Mouse (Mus musculus) left cerebral cortex, adult 2 months (tissue): ENCODE measurements around the gene Gm49405. TPM values are rescaled to one million over a fixed set of nuclear protein-coding genes. Genes with fewer than 3 reads are reported as not detected.
"Not testable (repeated sequence)": the region's sequence is repeated elsewhere in the genome, so short reads cannot be mapped to it uniquely, and the experiment has no call there.

ENCODE experiments used
- DNase-seq, 2 experiments: peaks; one replicate each; pipeline ENCODE4 v3.0.0; 2021 to 2022; ENCODE audit warnings: low spot score in 2 of 2, mixed read lengths in 1 of 2; ENCODE audit errors: extremely low spot score in 1 of 2
- H3K27ac ChIP-seq: fragments of 200-600 bp; 2 replicates; pipeline ENCODE4 v1.8.1; 2022
- H3K4me3 ChIP-seq: fragments of 200-600 bp; 2 replicates; pipeline ENCODE4 v1.8.1; 2022
- CTCF ChIP-seq: fragments of 200-600 bp; IDR thresholded peaks from 2 replicates; pipeline ENCODE4 v1.8.1; 2022; ENCODE audit warnings: antibody characterized with exemption, mild to moderate bottlenecking, moderate library complexity
- intact Hi-C: fragments of 180-260 bp; cut with DNase I; formaldehyde crosslinking; loops from one replicate; pipeline ENCODE4 v1.15.1; 2025
- total RNA-seq, 2 experiments: library from RNA; stranded (reverse); gene quantifications; 2 replicates each; pipeline ENCODE4 v1.2.3; 2021

The Gm49405 gene
- total RNA-seq, 2 experiments from 2014 or later = 1.8 TPM

GRCm38 (mm10) chr19:4045966-4046865 is 45.8 kb downstream of the Gm49405 start, which contains the start of gene Gstp2:
Gstp2 (minus strand) TSS chr19:4046023.
- DNase-seq = peak; percentile 71 to 75
- Histone ChIP-seq H3K4me3 (no peak within 1 kb of the TSS), H3K27ac (peak within 1 kb of the TSS; percentile 70)
- peak; percentile 66 for TF ChIP-seq CTCF
- intact Hi-C loops = no loop called here

DNA sequence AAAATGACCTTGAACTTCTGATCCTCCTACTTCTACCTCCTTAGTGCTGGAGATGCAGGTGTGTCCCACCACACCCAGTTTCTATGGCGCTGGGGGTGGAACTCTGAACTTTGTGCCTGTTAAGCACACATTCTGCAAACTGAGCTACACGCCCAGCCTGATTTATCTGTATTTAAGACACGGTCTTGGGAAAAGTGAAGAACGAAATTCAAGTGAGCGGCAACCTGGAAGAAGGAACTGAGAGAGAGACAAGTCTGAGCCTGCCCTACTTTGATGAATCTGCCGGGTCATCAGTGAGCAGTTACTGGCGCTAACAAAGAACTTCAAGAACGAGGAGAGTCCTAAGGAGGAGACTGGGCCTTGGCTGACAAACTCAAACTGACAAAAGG is 46.4 kb downstream of the Gm49405 start:
- no peak overlapping the region for H3K27ac ChIP-seq

GRCm38 (mm10) chr19:4047859-4048258 is 47.4 kb downstream of the Gm49405 start:
- intact Hi-C loops = loop anchor here (1.0 kb wide), 1 partner anchor 29 kb away; no protein-coding TSS in a partner anchor
- H3K27ac ChIP-seq = no peak overlapping the region
- DNase-seq = peak; percentile 58
- H3K4me3 ChIP-seq = no peak overlapping the region
- TF ChIP-seq CTCF = peak; percentile 79

More for the DNA sequence above, 46.4 kb downstream of the Gm49405 start:
- no peak for TF ChIP-seq CTCF
- no peak overlapping the region for H3K4me3 ChIP-seq
- DNase-seq = no peak
- intact Hi-C loops = no loop called here

- H3K27ac ChIP-seq, intact Hi-C loops, DNase-seq, H3K4me3 ChIP-seq: not testable (repeated sequence)
- peak; percentile 9 for TF ChIP-seq CTCF
Measured at GRCm38 (mm10) chr19:4049069-4049468, 48.6 kb downstream of the Gm49405 start.

DNA sequence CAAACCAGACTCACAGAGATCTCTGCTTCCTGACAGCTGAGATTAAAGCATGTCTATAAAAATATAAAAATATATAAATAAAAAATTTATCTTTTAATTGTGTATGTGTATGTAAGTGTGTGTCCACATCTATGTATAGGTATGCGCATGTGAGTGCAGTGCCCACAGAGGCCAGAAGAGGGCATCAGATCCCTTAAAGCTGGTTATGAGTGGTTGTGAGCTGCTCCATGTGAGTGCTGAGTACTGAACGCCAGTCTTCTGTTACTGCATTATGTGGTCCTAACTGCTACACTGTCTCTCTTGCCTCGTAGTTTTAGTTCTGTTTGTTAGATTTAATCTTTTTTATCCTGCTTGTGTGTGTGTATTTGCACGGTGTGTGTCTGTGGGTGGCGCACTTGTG is 50.6 kb downstream of the Gm49405 start:
- H3K4me3 ChIP-seq = no peak overlapping the region
- H3K27ac ChIP-seq = no peak overlapping the region
- intact Hi-C loops = no loop called here
- DNase-seq = no peak
- TF ChIP-seq CTCF = no peak; the same call in 1 of the 2 replicates

DNA sequence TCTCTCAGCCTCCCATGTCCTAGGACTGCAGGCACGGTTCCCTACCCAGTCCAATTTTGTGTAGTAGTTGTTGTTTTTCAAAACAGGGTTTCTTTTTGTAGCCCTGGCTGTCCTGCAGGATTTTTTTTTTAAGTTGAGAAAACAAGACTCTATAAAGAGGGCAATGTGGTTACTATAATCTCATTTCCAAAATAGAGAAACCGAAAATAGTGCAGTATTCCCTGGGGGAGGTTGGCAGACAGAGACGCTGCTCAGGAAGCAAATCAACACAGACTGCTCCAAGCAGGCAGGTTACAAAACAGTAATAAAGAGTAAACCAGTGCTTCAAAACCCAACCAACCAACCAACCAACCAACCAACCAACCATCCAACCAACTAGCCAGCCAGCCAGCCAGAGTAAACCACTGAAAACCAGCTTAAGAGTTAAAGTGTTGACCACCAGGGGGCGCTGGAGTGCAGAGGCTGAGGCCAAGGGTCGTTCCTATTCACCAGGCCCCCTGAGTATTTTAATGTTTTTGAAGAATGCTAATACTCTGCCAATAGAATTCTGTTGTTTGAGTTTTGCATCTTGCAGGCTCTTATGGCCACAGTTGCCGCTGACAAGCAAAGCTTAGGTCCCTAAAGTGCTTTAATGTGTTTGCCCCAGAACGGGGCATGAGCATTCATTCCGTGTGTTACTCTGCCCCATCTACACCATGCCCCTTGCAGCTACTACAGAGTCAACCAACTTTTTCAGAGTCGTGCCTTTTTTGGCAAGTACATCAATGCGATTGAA is 51.5 kb downstream of the Gm49405 start:
- Histone ChIP-seq H3K4me3 (no peak overlapping the region), H3K27ac (no peak overlapping the region)
- peak; percentile 28 to 35 for DNase-seq
- intact Hi-C loops = loop anchor here (2.0 kb wide), 1 partner anchor 29 kb away; the partner anchor contains the start of gene Cabp2
- peak; percentile 73 for TF ChIP-seq CTCF

GRCm38 (mm10) chr19:4052516-4053030 is 52.1 kb downstream of the Gm49405 start:
- Histone ChIP-seq H3K4me3 (no peak overlapping the region), H3K27ac (no peak overlapping the region)
- intact Hi-C loops = loop anchor here (2.0 kb wide), 1 partner anchor 28 kb away; the partner anchor contains the start of gene Cabp2
- DNase-seq = no peak
- TF ChIP-seq CTCF = no peak

DNA sequence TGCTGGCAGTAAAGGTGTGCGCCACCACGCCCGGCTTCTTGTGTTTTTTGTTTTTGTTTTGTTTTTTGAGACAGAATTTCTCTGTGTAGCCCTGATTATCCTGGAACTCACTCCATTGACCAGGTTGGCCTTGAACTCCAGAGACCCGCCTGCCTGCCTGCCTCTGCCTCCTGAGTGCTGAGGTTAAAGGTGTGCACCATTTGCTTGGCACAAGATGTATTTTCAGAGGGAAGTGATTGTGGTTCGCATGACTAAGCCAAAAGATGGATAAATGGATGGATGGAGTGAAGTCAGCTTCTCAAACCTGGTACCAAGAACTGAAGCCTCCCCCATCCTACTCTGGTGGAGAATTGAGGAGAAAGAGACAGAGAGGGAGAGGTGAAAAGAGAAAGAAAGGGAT is 54.2 kb downstream of the Gm49405 start:
- no peak for DNase-seq
- intact Hi-C loops = no loop called here
- TF ChIP-seq CTCF = no peak
- Histone ChIP-seq H3K4me3 (no peak overlapping the region), H3K27ac (no peak overlapping the region)

Other genes with a start within 250 kb of the Gm49405 start
- 10 to 100 TPM; 52.4 to 52.6 TPM for gene Kmt5b, start 233.2 kb upstream of the Gm49405 start, total RNA-seq
- 100 to 1,000 TPM in 1 of 2 experiments, 10 to 100 TPM in 1; 96.7 to 120 TPM for gene Chka, start 148.9 kb upstream of the Gm49405 start, total RNA-seq
- 10 to 100 TPM; 14.9 to 20.1 TPM for gene Tcirg1, start 93.5 kb upstream of the Gm49405 start, total RNA-seq
- 100 to 1,000 TPM; 129 to 133 TPM for gene Ndufs8, start 87.9 kb upstream of the Gm49405 start, total RNA-seq
- 1 to 10 TPM; 2.3 to 3.3 TPM for gene Aldh3b1, start 70.8 kb upstream of the Gm49405 start, total RNA-seq
- 10 to 100 TPM; 12.9 to 16.3 TPM for gene Unc93b1, start 65.4 kb upstream of the Gm49405 start, total RNA-seq
- under 1 TPM in 1 of 2 experiments, not detected in 1; 0.11 TPM for gene Aldh3b3, start 42.0 kb upstream of the Gm49405 start, total RNA-seq
- gene Aldh3b2, start 28.3 kb upstream of the Gm49405 start, total RNA-seq = 1 to 10 TPM in 1 of 2 experiments, under 1 TPM in 1; 0.93 to 1.5 TPM
- gene Acy3, start 14.1 kb upstream of the Gm49405 start, total RNA-seq = 1 to 10 TPM; 3.3 to 4.1 TPM
- not detected for gene Tbx10, start 7.9 kb upstream of the Gm49405 start, total RNA-seq
- 10 to 100 TPM in 1 of 2 experiments, 1 to 10 TPM in 1; 8.3 to 10.2 TPM for gene Nudt8, start within 50 bp of the Gm49405 start, total RNA-seq
- gene Doc2g, start 2.7 kb downstream of the Gm49405 start, total RNA-seq = 1 to 10 TPM; 4.8 to 5.9 TPM
- gene Ndufv1, start 12.2 kb downstream of the Gm49405 start, total RNA-seq = 100 to 1,000 TPM; 242 to 257 TPM
- 100 to 1,000 TPM; 299 to 324 TPM for gene Gstp1, start 37.4 kb downstream of the Gm49405 start, total RNA-seq
- gene Gstp2, start 45.4 kb downstream of the Gm49405 start, total RNA-seq = 10 to 100 TPM; 39.5 to 52.8 TPM
- gene Gstp3, start 58.9 kb downstream of the Gm49405 start, total RNA-seq = not detected
- not detected for gene Cabp2, start 81.0 kb downstream of the Gm49405 start, total RNA-seq
- 10 to 100 TPM; 28.4 to 32.5 TPM for gene Cdk2ap2, start 96.6 kb downstream of the Gm49405 start, total RNA-seq
- gene Pitpnm1, start 99.4 kb downstream of the Gm49405 start, total RNA-seq = 100 to 1,000 TPM; 217 to 229 TPM
- gene Aip, start 125.2 kb downstream of the Gm49405 start, total RNA-seq = 100 to 1,000 TPM; 118 to 125 TPM
- not detected for gene Gpr152, start 139.2 kb downstream of the Gm49405 start, total RNA-seq
- gene Cabp4, start 143.4 kb downstream of the Gm49405 start, total RNA-seq = under 1 TPM in 1 of 2 experiments, not detected in 1; 0.26 TPM
- 10 to 100 TPM; 72.6 to 82.2 TPM for gene Coro1b, start 148.0 kb downstream of the Gm49405 start, total RNA-seq
- 1 to 10 TPM; 1.2 to 1.7 TPM for gene Ptprcap, start 153.0 kb downstream of the Gm49405 start, total RNA-seq
- gene Rps6kb2, start 162.7 kb downstream of the Gm49405 start, total RNA-seq = 10 to 100 TPM; 34.0 to 46.8 TPM
- 1 to 10 TPM; 6.9 to 7.3 TPM for gene Carns1, start 174.9 kb downstream of the Gm49405 start, total RNA-seq
- 1 to 10 TPM; 1.4 to 1.5 TPM for gene Tbc1d10c, start 190.7 kb downstream of the Gm49405 start, total RNA-seq
- 100 to 1,000 TPM; 293 to 306 TPM for gene Ppp1ca, start 191.4 kb downstream of the Gm49405 start, total RNA-seq
- gene Rad9a, start 201.0 kb downstream of the Gm49405 start, total RNA-seq = 10 to 100 TPM in 1 of 2 experiments, 1 to 10 TPM in 1; 8.7 to 10.1 TPM
- gene Clcf1, start 213.6 kb downstream of the Gm49405 start, total RNA-seq = 1 to 10 TPM; 1.3 to 2.1 TPM
- gene AC109138.7, start 213.7 kb downstream of the Gm49405 start, total RNA-seq = not detected
- 10 to 100 TPM; 15.4 to 17.6 TPM for gene Pold4, start 231.3 kb downstream of the Gm49405 start, total RNA-seq